Mouse (Mus musculus): ENCODE results near the gene Tcf19.
"Not testable (repeated sequence)": the region's sequence is repeated elsewhere in the genome, so short reads cannot be mapped to it uniquely, and the experiment has no call there.

Gene Tcf19

GRCm38 (mm10) chr17:35534343-35534742 is 17.7 kb upstream of the Tcf19 start:
- DNase-seq (ENCODE audit: inconsistent age in 2 of 2, low spot score in 1 of 2): peak; percentile 70 to 90

GRCm38 (mm10) chr17:35532901-35533300 is 16.3 kb upstream of the Tcf19 start, which contains the start of gene Psors1c2:
TSS of gene Psors1c2 (plus strand) at chr17:35533201.
- DNase-seq (ENCODE audit: inconsistent age in 2 of 2, low spot score in 1 of 2): no peak

DNA sequence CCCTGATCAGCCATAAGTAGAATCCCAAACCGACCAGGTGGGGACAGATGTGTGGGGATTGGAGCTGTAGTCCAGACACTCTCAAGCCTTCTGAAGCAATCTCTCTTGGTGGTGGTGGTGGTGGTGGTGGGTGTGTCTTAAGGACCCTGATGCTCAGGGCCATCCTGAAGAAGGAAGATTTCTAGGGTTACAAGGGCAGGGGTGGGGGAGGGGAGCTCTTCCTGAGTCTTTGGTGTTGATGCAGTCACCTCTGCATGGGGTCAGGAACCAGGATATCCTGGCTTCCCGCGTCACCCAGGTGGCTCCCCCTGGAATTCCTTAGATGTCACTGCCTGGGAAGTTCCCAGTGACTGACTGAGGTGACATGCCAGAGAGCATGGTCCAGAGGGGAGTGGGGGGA is 15.7 kb upstream of the Tcf19 start:
- no peak for DNase-seq (ENCODE audit: inconsistent age in 2 of 2, low spot score in 1 of 2)

GRCm38 (mm10) chr17:35526644-35527043 is 10.0 kb upstream of the Tcf19 start:
- no peak for DNase-seq (ENCODE audit: inconsistent age in 2 of 2, low spot score in 1 of 2)

GRCm38 (mm10) chr17:35524354-35524753 is 7.7 kb upstream of the Tcf19 start:
- no peak for DNase-seq (ENCODE audit: inconsistent age in 2 of 2, low spot score in 1 of 2)

DNA sequence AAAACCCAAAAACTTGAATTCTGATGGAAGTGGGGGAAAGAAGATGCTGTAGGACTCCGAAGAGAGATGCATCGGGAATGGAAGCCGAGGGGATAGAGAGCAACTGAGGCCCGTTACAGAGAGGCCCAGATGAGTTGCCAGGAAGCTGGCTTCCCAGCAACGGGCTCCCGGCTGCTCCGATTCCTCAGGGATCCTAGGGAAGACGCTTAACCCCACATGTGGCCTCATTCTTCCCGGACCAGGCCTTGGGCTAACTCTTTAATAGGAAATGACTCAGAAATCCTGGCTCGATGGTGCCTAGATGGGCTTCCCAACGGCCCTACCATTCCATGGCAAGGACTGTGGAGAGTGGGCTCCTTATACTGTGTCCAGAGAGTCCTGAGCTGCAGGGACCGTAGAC is 902 bp upstream of the Tcf19 start:
- peak in 1 of 2 experiments; percentile 54 for DNase-seq (ENCODE audit: inconsistent age in 2 of 2, low spot score in 1 of 2)

DNA sequence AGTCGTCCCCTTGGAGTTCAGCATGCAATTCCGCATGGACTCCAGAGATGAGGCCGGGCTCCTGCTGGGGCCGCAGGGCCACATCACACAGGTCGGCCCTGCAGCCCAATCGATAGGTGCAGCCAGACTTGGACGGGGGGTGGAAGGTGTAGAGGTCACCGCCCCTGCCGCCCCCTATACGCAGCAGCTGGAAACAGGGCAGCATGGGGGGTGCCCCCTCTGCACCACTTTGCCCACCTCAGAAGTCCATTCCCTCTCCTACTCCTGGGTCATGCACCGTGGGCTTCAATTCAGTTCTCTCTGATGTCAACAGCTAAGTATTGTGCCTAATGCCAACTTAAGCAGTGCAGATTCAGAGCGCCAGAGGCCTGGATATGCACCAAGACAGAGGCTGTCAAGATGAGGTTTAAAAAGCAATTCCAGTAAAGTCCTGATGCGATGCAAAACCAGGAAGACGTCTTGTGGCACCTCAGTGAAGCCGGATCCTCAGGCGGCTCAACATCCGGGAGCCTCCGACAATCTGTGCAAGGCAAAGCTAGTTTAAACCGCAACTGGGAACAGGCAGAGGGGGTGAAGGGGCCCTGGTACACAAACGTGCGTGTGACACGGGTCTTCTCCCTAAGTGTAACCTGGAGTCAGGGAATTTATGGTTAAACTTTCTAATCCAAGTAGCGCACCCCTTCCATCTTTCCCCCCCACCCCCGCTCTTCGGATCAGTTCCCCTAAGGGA is 548 bp downstream of the Tcf19 start:
- DNase-seq (ENCODE audit: inconsistent age in 2 of 2, low spot score in 1 of 2): peak in 1 of 2 experiments; percentile 40

- no peak for DNase-seq (ENCODE audit: inconsistent age in 2 of 2, low spot score in 1 of 2)
These were observed 1.9 kb downstream of the Tcf19 start for GRCm38 (mm10) chr17:35514756-35515155.

DNA sequence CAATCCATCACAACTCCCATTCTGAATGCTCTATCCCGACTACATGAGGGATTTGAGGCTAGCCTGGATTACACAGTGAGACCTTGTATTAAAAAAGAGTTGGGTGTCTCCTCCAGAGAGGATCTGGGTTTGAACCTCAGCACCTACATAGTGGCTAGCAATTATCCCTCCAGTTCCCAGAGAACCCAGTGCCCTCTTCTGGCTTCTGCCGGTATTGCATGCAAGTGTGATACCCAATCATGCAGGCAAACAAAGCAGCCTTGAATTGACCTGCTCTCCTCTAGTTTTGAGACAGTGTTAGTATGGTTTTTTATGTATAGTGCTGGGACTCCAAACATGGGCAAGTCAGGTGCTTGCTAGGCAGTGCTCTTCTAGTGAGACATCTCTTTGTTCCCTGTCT is 2.7 kb downstream of the Tcf19 start:
- DNase-seq (ENCODE audit: inconsistent age in 2 of 2, low spot score in 1 of 2): peak; percentile 60 to 88

GRCm38 (mm10) chr17:35512916-35513626 is 3.6 kb downstream of the Tcf19 start:
- no peak for DNase-seq (ENCODE audit: inconsistent age in 2 of 2, low spot score in 1 of 2)

DNA sequence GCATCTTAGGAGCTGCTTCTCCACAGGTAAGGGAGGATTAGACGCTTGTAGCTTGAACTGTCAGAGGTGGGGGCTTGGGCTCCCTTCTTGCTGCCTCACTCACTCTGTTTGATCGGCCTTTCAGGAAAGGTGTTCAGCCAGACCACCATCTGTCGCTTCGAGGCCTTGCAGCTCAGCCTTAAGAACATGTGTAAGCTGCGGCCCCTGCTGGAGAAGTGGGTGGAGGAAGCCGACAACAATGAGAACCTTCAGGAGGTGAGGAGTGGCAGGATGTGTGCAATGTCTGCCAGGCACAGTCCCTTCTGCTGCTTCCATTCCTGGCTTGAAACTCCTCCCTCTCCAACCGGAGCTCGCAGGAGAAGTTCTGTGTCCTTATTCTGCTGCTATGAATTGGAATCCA is 7.3 kb downstream of the Tcf19 start:
- peak in 1 of 2 experiments; percentile 26 for DNase-seq (ENCODE audit: inconsistent age in 2 of 2, low spot score in 1 of 2)

DNA sequence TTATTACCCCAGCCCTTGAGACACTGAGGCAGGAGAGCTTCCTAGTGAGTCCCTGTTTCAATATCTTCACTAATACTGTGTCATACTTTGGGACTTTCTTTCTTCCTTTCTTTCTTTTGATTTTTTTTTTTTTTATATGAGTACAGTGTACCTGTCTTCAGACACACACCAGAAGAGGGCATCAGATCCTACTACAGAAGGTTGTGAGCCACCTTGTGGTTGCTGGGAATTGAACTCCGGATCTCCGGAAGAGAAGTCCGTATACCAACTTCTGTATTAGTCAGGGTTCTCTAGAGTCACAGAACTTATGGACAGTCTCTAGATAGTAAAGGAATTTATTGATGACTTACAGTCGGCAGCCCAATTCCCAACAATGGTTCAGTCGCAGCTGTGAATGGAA is 8.3 kb downstream of the Tcf19 start:
- not testable (repeated sequence) for DNase-seq (ENCODE audit: inconsistent age in 2 of 2, low spot score in 1 of 2)

DNA sequence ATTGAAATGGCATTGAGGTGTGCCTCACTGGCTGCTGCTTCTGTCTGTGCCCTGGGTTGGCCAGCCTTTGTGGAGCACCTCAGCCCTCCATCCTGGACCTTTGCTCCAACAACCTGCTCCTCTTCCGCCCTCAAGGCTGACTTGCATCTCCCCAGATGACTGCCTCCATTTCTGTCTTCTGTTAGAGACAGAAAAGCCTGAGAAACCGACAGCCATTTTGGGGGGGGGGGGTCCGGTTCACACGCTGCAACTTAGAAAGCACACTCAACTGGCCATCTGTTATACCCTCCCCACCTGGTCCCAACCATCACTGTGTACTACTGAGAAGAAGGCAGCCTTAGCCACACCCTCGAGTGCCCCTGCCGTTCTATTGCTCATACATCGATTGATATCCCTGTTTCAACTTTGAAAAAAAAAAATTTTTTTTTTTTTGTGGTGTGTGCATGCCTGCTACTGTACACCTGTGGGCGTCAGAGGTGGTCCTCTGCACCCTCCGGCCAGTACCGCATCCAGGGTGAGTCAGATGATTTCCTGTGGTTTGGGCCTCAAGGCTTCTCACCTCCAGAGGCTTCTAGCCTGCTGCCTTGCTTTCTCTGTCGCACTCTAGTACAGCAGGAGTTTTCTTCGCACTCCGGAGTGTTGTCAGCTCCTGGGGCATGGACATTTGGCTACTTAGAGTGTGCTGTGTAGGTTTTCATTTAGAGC is 8.9 kb downstream of the Tcf19 start:
- peak in 1 of 2 experiments; percentile 14 for DNase-seq (ENCODE audit: inconsistent age in 2 of 2, low spot score in 1 of 2)

DNA sequence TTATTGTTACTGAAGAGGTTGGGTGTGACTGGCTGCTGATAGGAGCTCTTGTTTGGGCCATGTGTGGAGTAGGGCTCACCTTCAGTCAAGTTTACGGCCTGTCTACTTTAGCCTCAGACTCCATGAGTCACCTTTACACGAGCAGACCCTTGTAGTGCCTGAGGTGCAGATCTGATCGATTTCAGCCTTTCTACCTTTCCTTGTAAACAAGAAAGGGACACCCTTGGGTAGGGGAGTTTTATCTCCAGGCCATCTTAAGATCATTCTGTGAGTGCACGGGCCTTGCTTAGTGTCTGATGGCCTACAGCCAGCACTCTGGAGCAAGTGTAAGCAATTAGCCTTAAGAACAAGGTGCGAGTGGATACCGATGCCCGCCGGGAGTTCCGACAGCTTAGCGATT is 9.7 kb downstream of the Tcf19 start:
- DNase-seq (ENCODE audit: inconsistent age in 2 of 2, low spot score in 1 of 2): no peak

GRCm38 (mm10) chr17:35505776-35506175 is 10.8 kb downstream of the Tcf19 start, which contains the start of gene Pou5f1:
TSS of gene Pou5f1 (plus strand) at chr17:35506018.
- peak in 1 of 2 experiments; percentile 13 for DNase-seq (ENCODE audit: inconsistent age in 2 of 2, low spot score in 1 of 2)

DNA sequence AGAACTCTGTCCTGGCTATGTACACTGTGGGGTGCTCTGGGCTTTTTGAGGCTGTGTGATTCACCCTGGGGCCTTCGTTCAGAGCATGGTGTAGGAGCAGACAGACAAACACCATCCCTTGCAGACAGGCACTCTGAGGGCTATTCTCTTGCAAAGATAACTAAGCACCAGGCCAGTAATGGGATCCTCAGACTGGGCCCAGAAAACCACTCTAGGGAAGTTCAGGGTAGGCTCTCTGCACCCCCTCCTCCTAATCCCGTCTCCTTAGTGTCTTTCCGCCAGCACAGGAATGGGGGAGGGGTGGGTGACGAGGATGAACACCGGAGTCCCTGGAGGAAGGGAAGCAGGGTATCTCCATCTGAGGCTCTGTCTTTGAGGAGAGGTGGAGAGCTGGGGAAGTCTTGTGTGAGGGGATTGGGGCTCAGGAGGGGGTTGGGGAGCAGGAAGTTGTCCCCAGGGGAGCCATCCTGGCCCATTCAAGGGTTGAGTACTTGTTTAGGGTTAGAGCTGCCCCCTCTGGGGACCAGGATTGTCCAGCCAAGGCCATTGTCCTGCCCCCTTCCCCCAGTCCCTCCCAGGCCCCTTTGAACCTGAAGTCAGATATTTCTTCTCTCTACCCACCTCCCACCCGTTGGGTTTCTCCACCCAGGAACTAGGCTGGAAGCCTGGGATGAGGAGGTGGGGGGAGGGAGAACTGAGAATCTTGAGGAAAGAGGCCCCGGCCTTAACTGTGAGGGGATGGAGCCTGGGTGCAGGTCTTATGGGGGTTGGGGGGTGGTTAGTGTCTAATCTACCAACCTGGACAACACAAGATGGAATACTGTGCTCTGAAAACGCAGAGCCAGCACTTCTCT is 11.8 kb downstream of the Tcf19 start:
- DNase-seq (ENCODE audit: inconsistent age in 2 of 2, low spot score in 1 of 2): no peak

GRCm38 (mm10) chr17:35503849-35504248 is 12.8 kb downstream of the Tcf19 start:
- peak in 1 of 2 experiments; percentile 15 for DNase-seq (ENCODE audit: inconsistent age in 2 of 2, low spot score in 1 of 2)

GRCm38 (mm10) chr17:35502762-35503161 is 13.9 kb downstream of the Tcf19 start:
- DNase-seq (ENCODE audit: inconsistent age in 2 of 2, low spot score in 1 of 2): no peak

- no peak for DNase-seq (ENCODE audit: inconsistent age in 2 of 2, low spot score in 1 of 2)
These were observed 14.4 kb downstream of the Tcf19 start for GRCm38 (mm10) chr17:35502226-35502625.

DNA sequence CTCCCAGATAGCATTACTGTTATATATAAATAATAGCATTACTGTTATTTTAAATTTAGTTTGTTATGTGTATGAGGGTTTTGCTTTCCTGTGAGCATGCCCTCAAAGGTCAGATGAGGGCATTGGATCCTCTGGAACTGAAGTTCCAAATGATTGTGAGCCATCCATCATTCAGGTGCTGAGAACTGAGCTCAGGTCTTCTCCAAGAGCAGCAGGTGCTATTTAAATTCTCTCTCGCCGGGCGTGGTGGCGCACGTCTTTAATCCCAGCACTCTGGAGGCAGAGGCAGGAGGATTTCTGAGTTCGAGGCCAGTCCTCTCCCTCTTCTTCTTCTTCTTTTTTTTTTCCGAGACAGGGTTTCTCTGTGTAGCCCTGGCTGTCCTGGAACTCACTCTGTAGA is 19.5 kb downstream of the Tcf19 start:
- no peak for DNase-seq (ENCODE audit: inconsistent age in 2 of 2, low spot score in 1 of 2)

- DNase-seq (ENCODE audit: inconsistent age in 2 of 2, low spot score in 1 of 2): no peak
These were observed 26.3 kb downstream of the Tcf19 start for GRCm38 (mm10) chr17:35490320-35490719.

Data from adrenal gland, adult (tissue).